Mouse (Mus musculus): ENCODE data around the gene Scn4b. TPM values are rescaled to one million over a fixed set of nuclear protein-coding genes. Genes with fewer than 3 reads are reported as not detected.

The Scn4b gene
- total RNA-seq (2021), result 10 to 100 TPM; 23.5 to 26.0 TPM
- long read RNA-seq, experiment 1, full-length matches to known transcripts, result 2 of 4 reads
- long read RNA-seq, experiment 1, partial matches to known transcripts, result 0 of 4 reads
- long read RNA-seq, experiment 1, other reads (novel, unspliced or antisense), result 2 of 4 reads
- long read RNA-seq, experiment 2, full-length matches to known transcripts, result 6 of 8 reads
- long read RNA-seq, experiment 2, partial matches to known transcripts, result 0 of 8 reads
- long read RNA-seq, experiment 2, other reads (novel, unspliced or antisense), result 2 of 8 reads

- DNase-seq (ENCODE audit: low spot score in 2 of 2), result peak; percentile 43
Measured at GRCm38 (mm10) chr9:45138191-45139032, at the start of gene Scn4b. Scn4b (plus strand) TSS chr9:45138395.

- DNase-seq (ENCODE audit: low spot score in 2 of 2), result no peak
Measured at GRCm38 (mm10) chr9:45090811-45091210, 47.4 kb upstream of the Scn4b start.

- DNase-seq (ENCODE audit: low spot score in 2 of 2), result no peak
Measured at GRCm38 (mm10) chr9:45092641-45093040, 45.6 kb upstream of the Scn4b start.

- no peak for DNase-seq (ENCODE audit: low spot score in 2 of 2)
Measured at GRCm38 (mm10) chr9:45095149-45095937, 42.9 kb upstream of the Scn4b start.

GRCm38 (mm10) chr9:45097877-45098276 is 40.3 kb upstream of the Scn4b start:
- no peak for DNase-seq (ENCODE audit: low spot score in 2 of 2)

- DNase-seq (ENCODE audit: low spot score in 2 of 2), result no peak
Measured at GRCm38 (mm10) chr9:45098426-45098825, 39.8 kb upstream of the Scn4b start.

GRCm38 (mm10) chr9:45102528-45102927 is 35.7 kb upstream of the Scn4b start:
- DNase-seq (ENCODE audit: low spot score in 2 of 2), result no peak

- DNase-seq (ENCODE audit: low spot score in 2 of 2), result no peak
Measured at GRCm38 (mm10) chr9:45103211-45103979, 34.8 kb upstream of the Scn4b start.

GRCm38 (mm10) chr9:45105596-45106374 is 32.4 kb upstream of the Scn4b start:
- no peak for DNase-seq (ENCODE audit: low spot score in 2 of 2)

- peak in 1 of 2 experiments; percentile 44 for DNase-seq (ENCODE audit: low spot score in 2 of 2)
Measured at GRCm38 (mm10) chr9:45115706-45116105, 22.5 kb upstream of the Scn4b start.

GRCm38 (mm10) chr9:45116819-45117218 is 21.4 kb upstream of the Scn4b start:
- DNase-seq (ENCODE audit: low spot score in 2 of 2), result no peak

GRCm38 (mm10) chr9:45117741-45118431 is 20.3 kb upstream of the Scn4b start, which contains the start of gene Scn2b:
Scn2b (plus strand) TSS chr9:45117782.
- DNase-seq (ENCODE audit: low spot score in 2 of 2), result no peak

GRCm38 (mm10) chr9:45118552-45118951 is 19.6 kb upstream of the Scn4b start:
- DNase-seq (ENCODE audit: low spot score in 2 of 2), result no peak

GRCm38 (mm10) chr9:45119316-45119953 is 18.8 kb upstream of the Scn4b start:
- DNase-seq (ENCODE audit: low spot score in 2 of 2), result no peak

- no peak for DNase-seq (ENCODE audit: low spot score in 2 of 2)
Measured at GRCm38 (mm10) chr9:45119954-45120530, 18.2 kb upstream of the Scn4b start.

GRCm38 (mm10) chr9:45120567-45120966 is 17.6 kb upstream of the Scn4b start:
- no peak for DNase-seq (ENCODE audit: low spot score in 2 of 2)

- no peak for DNase-seq (ENCODE audit: low spot score in 2 of 2)
Measured at GRCm38 (mm10) chr9:45121001-45121400, 17.2 kb upstream of the Scn4b start.

- DNase-seq (ENCODE audit: low spot score in 2 of 2), result peak; percentile 38 to 70
Measured at GRCm38 (mm10) chr9:45121769-45122168, 16.4 kb upstream of the Scn4b start.
